Mouse (Mus musculus): ENCODE measurements at regions not wholly inside any gene's neighbourhood (a gene's known extent, or its start where the extent isn't known, plus 50 kb on each side); places are given as distances from the start of the nearest gene placed in this dataset.

DNA sequence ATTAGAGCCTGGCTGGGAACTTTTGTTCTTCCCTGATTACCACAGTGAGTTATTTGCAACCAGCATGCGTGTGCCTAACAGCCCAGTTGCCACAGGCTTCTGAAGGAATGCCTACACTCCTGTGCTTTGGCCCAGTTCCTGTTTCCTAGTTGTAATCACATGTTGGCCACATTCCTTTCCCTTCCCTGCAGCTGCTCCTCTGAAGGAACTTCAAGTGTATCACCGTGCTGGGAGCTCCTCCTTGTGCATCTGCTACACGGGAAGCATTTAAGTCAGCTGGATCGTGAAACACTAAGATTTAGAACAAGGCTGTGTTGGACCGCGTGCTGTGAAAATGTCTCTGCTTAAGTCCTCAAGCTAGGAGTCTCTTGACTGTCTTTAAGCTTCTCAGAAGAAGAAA is 302.3 kb upstream of the Cntn5 start:
- TF ChIP-seq EP300 (IDR thresholded peaks at IDR 0.05; ENCODE audit: insufficient read depth, low read depth, low read length) = no peak
- no peak for TF ChIP-seq CTCF (IDR thresholded peaks at IDR 0.05)
- no peak for TF ChIP-seq POLR2A (IDR thresholded peaks at IDR 0.05; ENCODE audit: insufficient read depth, low read depth, low read length)
